Mouse (Mus musculus) Patski (cell line): ENCODE data around the gene 1700023F06Rik. TPM values are rescaled to one million over a fixed set of nuclear protein-coding genes. Genes with fewer than 3 reads are reported as not detected.

ENCODE experiments used
- ATAC-seq: fragments of 100-300 bp; one replicate; pipeline ENCODE4 v1.8.0; 2021
- CTCF ChIA-PET: fragments of 350-600 bp; sonication (Branson Sonifier 250); formaldehyde crosslinking; loops from one replicate; lab custom pipeline; 2022; ENCODE audit warnings: inconsistent platforms; lab: Charles Lee
- POLR2A ChIA-PET: fragments of 350-600 bp; sonication (Branson Sonifier 250); formaldehyde crosslinking; loops from one replicate; lab custom pipeline; 2022; ENCODE audit warnings: antibody characterized with exemption, inconsistent platforms; lab: Charles Lee
- DNase-seq: peaks from one replicate; pipeline ENCODE4 v3.0.0-alpha.2; 2011; ENCODE audit warnings: low read depth, low spot score
- H3K27me3 ChIP-seq: fragments of 371-371 bp; one replicate; pipeline ENCODE4 v1.5.1; 2021
- CTCF ChIP-seq: fragments of 100-300 bp; IDR thresholded peaks from one replicate; pipeline ENCODE4 v1.5.1; 2021
- in situ Hi-C: fragments of 300-500 bp; cut with MboI; formaldehyde crosslinking; loops from 3 replicates; pipeline ENCODE4 v1.11.1; 2018; ENCODE audit warnings: low pct_unique_long_range_greater_than_20kb, mixed read lengths
- polyA plus RNA-seq: library from polyadenylated mRNA; unstranded; gene quantifications from one replicate; pipeline ENCODE4 v1.2.3, GENCODE M21; 2021

Gene 1700023F06Rik
- polyA plus RNA-seq, 1 experiment from 2014 or later = 0.17 TPM

DNA sequence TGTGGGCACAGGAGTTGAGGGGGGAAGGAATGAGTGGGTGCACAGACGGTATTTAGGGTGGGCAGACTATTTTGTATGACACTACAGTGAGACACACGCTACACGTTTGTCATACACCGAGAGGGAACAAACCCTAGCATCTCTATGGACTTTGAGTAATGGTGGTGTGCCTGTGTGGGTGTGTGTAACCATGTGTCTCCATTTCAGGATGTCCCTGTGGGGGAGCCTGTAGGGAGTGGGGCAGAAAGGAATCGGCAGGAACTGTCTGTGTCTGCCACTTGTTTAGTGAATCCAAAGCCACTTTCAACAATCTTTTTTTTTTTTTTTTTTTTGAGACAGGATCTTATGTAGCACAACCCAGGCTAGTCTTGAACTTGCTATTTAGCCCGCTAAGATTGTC, 2.2 kb downstream of the 1700023F06Rik start:
- ATAC-seq = no peak
- H3K27me3 ChIP-seq = no peaks in the 10 kb centered on the region
- in situ Hi-C loops = no loop called here
- CTCF ChIA-PET = no interaction called here
- TF ChIP-seq CTCF = no peak
- DNase-seq = no peak
- POLR2A ChIA-PET = no interaction called here

DNA sequence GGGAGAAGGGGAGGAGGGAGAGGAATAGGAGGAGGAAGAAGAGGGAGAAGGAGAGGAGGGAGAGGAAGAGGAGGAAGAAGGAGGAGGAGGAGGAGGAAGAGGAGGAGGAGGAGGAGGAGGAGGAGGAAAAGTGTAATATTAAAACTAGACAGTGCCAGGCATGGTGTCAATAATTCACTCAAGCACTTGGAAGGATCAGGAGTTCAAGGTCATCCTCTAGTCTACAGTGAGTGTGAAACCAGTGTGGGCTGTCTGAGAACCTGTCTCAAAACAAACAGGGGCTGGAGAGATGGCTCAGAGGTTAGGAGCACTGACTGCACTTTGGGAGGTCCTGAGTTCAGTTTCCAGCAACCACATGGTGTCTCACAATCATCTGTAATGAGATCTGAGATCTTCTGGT, 6.0 kb downstream of the 1700023F06Rik start:
- no peaks in the 10 kb centered on the region for H3K27me3 ChIP-seq
- no peak for ATAC-seq
- ChIA-PET CTCF (no interaction called here), POLR2A (no interaction called here)
- TF ChIP-seq CTCF = no peak
- no peak for DNase-seq
- in situ Hi-C loops = no loop called here

DNA sequence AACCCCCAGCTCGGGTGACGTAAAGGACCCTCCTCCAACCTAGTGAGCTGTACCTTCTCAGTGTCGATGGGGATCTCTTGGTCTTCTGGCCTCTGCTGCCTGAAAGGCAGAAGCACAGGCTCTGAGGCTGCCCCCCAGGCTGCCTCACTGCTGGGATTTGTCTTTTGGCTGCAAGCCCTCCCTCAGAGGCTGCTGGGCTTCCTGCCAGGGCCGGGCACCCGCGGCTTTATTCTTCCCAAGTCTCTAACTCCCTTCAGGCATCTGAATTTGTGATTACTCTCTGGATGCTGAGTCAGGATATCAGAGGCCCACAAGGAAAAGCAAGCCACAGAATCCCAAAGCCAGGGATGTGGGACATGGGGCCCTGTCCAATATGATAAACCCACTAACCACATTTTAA, 6.7 kb downstream of the 1700023F06Rik start:
- DNase-seq (peak; percentile 75), ATAC-seq (peak; percentile 54)
- in situ Hi-C loops = no loop called here
- ChIA-PET POLR2A (no interaction called here), CTCF (interaction anchor here (1.1 kb wide), 1 partner anchor 17 kb away, joined by 5 read pairs; no protein-coding TSS in a partner anchor)
- H3K27me3 ChIP-seq = no peaks in the 10 kb centered on the region
- no peak for TF ChIP-seq CTCF

DNA sequence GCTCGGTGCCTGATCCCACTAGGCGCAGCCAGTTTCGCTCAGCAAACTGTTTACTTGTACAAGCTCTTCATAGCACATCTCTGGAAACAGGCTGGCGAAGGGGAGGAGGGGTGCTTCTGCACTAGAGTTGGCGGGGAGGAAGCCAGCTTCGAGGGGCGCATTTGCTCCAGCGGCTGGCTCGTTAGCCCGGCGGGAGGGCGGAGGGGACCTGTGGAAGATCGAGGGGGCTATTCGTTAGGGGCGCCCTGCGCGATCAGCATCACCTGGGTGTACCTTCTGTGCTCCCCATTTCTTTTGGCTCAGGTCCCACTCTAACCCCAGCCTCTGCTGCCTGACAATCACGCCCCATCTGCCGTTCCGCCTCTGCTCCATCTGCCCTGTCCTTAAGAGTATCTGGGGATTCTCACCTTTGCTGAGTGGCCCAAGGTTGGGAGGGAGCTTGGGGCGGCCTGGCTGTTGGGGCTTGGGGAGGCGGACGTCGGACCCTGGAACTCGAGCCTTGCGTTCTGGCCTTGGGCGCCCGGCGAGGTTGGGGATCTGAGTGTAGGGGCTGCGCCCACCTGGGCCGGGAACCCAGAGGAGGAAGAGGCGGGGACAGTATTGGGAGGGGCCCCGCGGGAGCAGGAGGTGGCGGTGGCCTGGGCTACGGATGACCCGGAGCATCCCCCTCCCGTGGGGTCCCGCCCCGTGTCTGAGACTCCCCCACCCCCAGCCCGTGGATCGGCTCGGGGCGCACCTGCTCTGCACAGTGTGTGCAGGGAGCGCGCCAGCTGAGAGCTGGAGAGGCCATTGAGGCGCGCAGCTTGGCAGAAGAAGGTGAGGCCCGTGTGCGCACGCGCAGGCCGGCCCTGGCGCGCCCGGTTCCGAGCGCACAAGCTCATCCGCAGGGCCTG, 9.2 kb downstream of the 1700023F06Rik start:
- in situ Hi-C loops = no loop called here
- ATAC-seq = no peak
- no peak for DNase-seq
- no peaks in the 10 kb centered on the region for H3K27me3 ChIP-seq
- POLR2A ChIA-PET = no interaction called here
- CTCF ChIA-PET = no interaction called here
- TF ChIP-seq CTCF = no peak

DNA sequence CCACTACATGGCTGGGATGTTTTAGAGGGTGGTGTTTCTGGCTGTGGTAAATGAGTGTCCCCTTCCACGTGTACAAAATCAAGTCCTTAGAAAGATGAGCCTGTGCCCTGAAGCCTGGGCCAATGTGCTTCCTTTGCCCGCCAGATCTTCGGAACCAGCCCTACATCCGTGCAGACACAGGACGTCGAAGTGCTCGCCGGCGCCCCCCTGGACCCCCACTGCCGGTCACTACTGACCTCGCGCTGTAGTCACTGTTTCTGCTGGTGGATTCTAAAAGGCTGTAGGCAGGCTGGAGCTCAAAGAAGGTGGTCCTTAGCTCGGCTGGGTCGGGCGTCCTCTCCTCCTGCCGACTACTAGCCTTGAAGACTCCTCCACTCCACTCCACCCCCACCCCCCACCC, 10.0 kb downstream of the 1700023F06Rik start:
- ATAC-seq = no peak
- POLR2A ChIA-PET = no interaction called here
- H3K27me3 ChIP-seq = no peaks in the 10 kb centered on the region
- no peak for DNase-seq
- in situ Hi-C loops = no loop called here
- no peak for TF ChIP-seq CTCF
- CTCF ChIA-PET = no interaction called here

DNA sequence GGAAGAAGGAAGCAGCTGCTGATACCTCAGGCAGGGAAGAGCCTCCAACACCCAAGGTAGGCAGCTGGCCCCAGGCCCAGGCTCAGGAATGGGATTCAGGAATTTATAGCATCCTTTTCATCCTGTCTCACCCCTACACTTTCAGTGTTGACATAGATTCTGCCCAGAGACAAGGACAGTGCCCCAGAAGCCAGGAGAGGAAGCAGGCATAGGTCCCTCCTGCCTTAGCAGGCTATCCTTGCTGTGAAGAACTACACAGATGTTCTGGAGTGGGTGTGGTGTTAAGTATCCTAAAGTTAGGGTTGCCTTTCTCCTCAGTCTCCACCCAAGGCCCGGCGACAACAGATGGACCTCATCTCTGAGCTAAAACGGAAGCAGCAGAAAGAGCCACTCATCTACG, 11.0 kb downstream of the 1700023F06Rik start:
- H3K27me3 ChIP-seq = no peaks in the 10 kb centered on the region
- no peak for TF ChIP-seq CTCF
- POLR2A ChIA-PET = no interaction called here
- ATAC-seq = no peak
- CTCF ChIA-PET = no interaction called here
- in situ Hi-C loops = no loop called here
- DNase-seq = no peak

DNA sequence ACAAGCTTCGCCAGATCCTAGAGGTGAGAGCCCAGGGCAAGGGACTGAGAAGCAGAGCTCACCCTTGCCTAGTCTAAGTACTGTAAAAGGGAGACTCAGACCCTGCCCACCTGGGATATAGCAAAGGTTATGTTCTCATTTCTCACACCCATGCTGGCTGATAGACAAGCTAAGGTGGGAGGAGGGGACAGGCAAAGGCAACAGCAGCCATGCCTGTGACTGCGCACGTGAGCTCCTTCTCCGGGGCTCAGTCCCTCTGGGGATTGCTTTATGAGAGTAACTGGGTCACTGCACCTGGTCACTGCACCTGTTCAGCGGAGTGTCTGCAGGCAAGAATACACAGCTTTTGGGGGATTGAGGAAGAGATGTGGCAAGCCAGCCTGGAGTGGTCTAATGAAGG, 12.7 kb downstream of the 1700023F06Rik start:
- H3K27me3 ChIP-seq = no peaks in the 10 kb centered on the region
- TF ChIP-seq CTCF = no peak
- POLR2A ChIA-PET = interaction anchor here (1.1 kb wide), 1 partner anchor 20 kb away, joined by 3 read pairs; no protein-coding TSS in a partner anchor
- in situ Hi-C loops = no loop called here
- DNase-seq (no peak), ATAC-seq (no peak)
- CTCF ChIA-PET = interaction anchor here (1.4 kb wide), 2 partner anchors 11 to 20 kb away, joined by 4 to 5 read pairs; no protein-coding TSS in a partner anchor

DNA sequence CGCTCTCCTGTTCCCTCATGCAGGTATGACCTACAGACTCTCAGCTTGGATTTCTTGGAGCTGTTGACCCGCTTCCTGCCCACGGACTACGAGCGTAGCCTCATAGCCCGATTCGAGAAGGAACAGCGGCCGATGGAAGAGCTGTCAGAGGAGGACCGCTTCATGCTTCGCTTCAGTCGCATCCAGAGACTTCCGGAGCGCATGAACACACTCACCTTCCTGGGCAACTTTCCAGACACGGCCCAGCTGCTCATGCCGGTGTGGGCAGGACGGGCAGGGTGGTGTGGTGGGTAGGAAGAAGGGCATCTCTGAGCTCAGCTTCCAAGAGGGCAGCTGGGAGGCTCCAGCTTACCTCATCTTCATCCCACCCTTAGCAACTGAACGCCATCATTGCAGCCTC, 13.1 kb downstream of the 1700023F06Rik start:
- POLR2A ChIA-PET = no interaction called here
- ATAC-seq (no peak), DNase-seq (no peak)
- CTCF ChIA-PET = interaction anchor here (1.4 kb wide), 2 partner anchors 10 to 20 kb away, joined by 4 to 5 read pairs; no protein-coding TSS in a partner anchor
- in situ Hi-C loops = no loop called here
- no peak for TF ChIP-seq CTCF
- no peaks in the 10 kb centered on the region for H3K27me3 ChIP-seq

DNA sequence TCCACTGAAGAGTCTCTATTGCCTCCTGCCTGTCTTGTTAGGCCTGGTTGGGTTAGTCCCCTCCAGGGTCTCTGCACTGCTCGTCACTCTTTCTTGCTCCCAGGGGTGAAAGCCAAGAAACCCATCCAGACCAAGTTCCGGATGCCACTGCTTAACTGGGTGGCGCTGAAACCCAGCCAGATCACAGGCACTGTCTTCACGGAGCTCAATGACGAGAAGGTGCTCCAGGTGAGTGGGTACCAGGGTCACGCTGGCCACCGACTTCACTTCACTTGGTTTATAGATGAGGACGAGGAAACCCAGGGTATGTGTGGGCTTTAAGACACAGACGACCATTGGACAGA, 14.6 kb downstream of the 1700023F06Rik start:
- in situ Hi-C loops = no loop called here
- CTCF ChIA-PET = interaction anchor here (1.2 kb wide), 1 partner anchor 36 kb away, joined by 3 read pairs; no protein-coding TSS in a partner anchor
- POLR2A ChIA-PET = no interaction called here
- DNase-seq = no peak
- no peak for TF ChIP-seq CTCF
- no peak for ATAC-seq
- no peaks in the 10 kb centered on the region for H3K27me3 ChIP-seq

DNA sequence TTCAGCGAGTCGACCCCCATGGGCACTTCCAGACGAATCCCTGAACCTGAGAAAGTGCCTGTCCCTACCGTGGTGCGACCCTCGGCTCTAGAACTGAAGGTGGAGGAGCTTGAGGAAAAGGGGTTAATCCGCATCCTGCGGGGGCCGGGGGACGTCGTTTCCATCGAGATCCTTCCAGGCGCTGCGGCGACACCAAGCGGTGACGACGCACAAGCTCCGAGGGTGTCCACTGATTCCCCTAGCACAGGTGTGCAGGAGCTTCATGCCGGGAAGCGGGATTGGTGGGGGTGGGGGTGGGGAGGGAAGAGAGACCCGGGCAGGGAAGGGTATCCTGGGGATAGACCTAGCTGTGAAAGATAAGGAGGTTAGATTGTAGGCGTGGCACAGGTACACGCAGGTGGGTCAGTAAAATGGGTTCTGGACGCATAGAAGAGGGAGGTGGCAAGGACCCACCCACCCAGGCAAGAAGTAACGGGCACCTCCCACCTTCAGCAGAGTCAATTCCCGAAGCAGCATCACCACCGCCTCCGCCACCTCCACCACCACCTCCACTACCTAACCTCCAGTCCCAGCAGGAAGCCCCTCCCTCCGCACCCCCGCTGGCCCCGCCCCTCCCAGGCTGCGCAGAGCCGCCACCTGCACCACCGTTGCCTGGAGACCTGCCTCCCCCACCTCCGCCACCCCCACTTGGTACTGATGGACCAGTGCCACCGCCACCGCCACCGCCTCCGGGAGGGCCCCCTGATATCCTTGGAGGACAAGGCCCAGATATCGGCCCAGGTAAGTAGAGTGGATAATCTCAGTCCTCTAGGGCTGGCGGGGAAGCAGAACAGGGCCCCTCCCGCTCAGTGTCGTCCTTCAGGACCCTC, 15.2 kb downstream of the 1700023F06Rik start:
- no peak for DNase-seq
- ATAC-seq = no peak
- ChIA-PET POLR2A (interaction anchor here (0.6 to 0.9 kb wide), 2 partner anchors 15 to 17 kb away, joined by 3 read pairs; no protein-coding TSS in a partner anchor), CTCF (interaction anchor here (1.2 to 1.7 kb wide), 2 partner anchors 17 to 37 kb away, joined by 3 to 5 read pairs; no protein-coding TSS in a partner anchor)
- TF ChIP-seq CTCF = no peak
- in situ Hi-C loops = no loop called here
- H3K27me3 ChIP-seq = no peaks in the 10 kb centered on the region
